Mouse (Mus musculus) heart, embryonic 12.5 days (tissue): Measurements from ENCODE around the gene Slc5a5. TPM values are rescaled to one million over a fixed set of nuclear protein-coding genes. Genes with fewer than 3 reads are reported as not detected.

ENCODE experiments used
- ATAC-seq: fragments of 200-750 bp; cut with Nextera tagmentation; 2 replicates; pipeline ENCODE4 v1.8.0; 2017; ENCODE audit warnings: moderate TSS enrichment, moderate library complexity; ENCODE audit not compliant: insufficient number of reproducible peaks, low FRiP score
- H3K27ac ChIP-seq: fragments of 300-500 bp; sonication (generic); 2 replicates; pipeline ENCODE4 v1.5.1; 2016; ENCODE audit warnings: mild to moderate bottlenecking, moderate library complexity; ENCODE audit not compliant: poor library complexity, severe bottlenecking
- H3K27me3 ChIP-seq: fragments of 300-500 bp; sonication (generic); replicated peaks from 2 replicates; pipeline ENCODE4 v1.6.1; 2016; ENCODE audit warnings: mild to moderate bottlenecking, moderate library complexity
- H3K36me3 ChIP-seq: fragments of 300-500 bp; sonication (generic); 2 replicates; pipeline ENCODE4 v1.6.1; 2016; ENCODE audit warnings: mild to moderate bottlenecking, moderate library complexity
- H3K4me1 ChIP-seq: fragments of 300-500 bp; sonication (generic); replicated peaks from 2 replicates; pipeline ENCODE4 v1.6.1; 2016; ENCODE audit warnings: mild to moderate bottlenecking
- H3K4me2 ChIP-seq: fragments of 300-500 bp; sonication (generic); 2 replicates; pipeline ENCODE4 v1.6.1; 2016; ENCODE audit warnings: mild to moderate bottlenecking, moderate library complexity
- H3K4me3 ChIP-seq: fragments of 300-500 bp; sonication (generic); 2 replicates; pipeline ENCODE4 v1.5.1; 2016; ENCODE audit warnings: mild to moderate bottlenecking
- H3K9ac ChIP-seq: fragments of 300-500 bp; sonication (generic); 2 replicates; pipeline ENCODE4 v1.6.1; 2016; ENCODE audit warnings: mild to moderate bottlenecking, moderate library complexity
- H3K9me3 ChIP-seq: fragments of 300-500 bp; sonication (generic); replicated peaks from 2 replicates; pipeline ENCODE4 v1.6.1; 2016; ENCODE audit warnings: mild to moderate bottlenecking, moderate library complexity
- WGBS: fragments of 180-500 bp; shearing (Covaris S2); methylation state at CpG from one replicate; pipeline ENCODE4 v1.1.7; 2016; 5-methylcytosine and 5-hydroxymethylcytosine counted together
- polyA plus RNA-seq: library from polyadenylated mRNA; unstranded; fragments of >200 nt; fragmentation: Nextera tagmentation; extraction: Ambion mirVana; gene quantifications from 2 replicates; pipeline ENCODE4 v1.2.1, GENCODE M21; 2016

Gene Slc5a5
- polyA plus RNA-seq, 1 experiment from 2014 or later = 0.11 TPM

- no peaks in the 10 kb centered on the region for H3K36me3 ChIP-seq
- peaks cover 57% of the 10 kb centered on the region for H3K27me3 ChIP-seq
- no peak overlapping the region for H3K4me3 ChIP-seq
- no peak overlapping the region for H3K27ac ChIP-seq
- no peak overlapping the region for H3K4me2 ChIP-seq
- peaks cover 12% of the 10 kb centered on the region for H3K4me1 ChIP-seq
- WGBS = 51% methylated on average over 6 of the region's 6 CpGs
- ATAC-seq = no peak
- H3K9me3 ChIP-seq = no peaks in the 10 kb centered on the region
- H3K9ac ChIP-seq = 0 out of 2 replicates have a peak overlapping the region, but pooled peaks have one; percentile 32
Measured at GRCm38 (mm10) chr8:70851837-70852236, 40.7 kb downstream of the Slc5a5 start.

- no peaks in the 10 kb centered on the region for H3K36me3 ChIP-seq
- H3K4me3 ChIP-seq = no peak overlapping the region
- peaks cover 7% of the 10 kb centered on the region; the same call in 1 of the 2 replicates for H3K4me1 ChIP-seq
- WGBS = 85% methylated on average over 4 of the region's 4 CpGs
- no peaks in the 10 kb centered on the region for H3K9me3 ChIP-seq
- no peak overlapping the region for H3K27ac ChIP-seq
- H3K27me3 ChIP-seq = peaks cover 58% of the 10 kb centered on the region
- no peak overlapping the region for H3K9ac ChIP-seq
- no peak overlapping the region for H3K4me2 ChIP-seq
- no peak for ATAC-seq
Measured at GRCm38 (mm10) chr8:70850947-70851346, 41.6 kb downstream of the Slc5a5 start.

GRCm38 (mm10) chr8:70850132-70850845 lies 42.3 kb downstream of the Slc5a5 start:
- WGBS = 65% methylated on average over 7 of the region's 7 CpGs
- H3K27me3 ChIP-seq = peaks cover 54% of the 10 kb centered on the region
- no peak overlapping the region for H3K4me2 ChIP-seq
- H3K9ac ChIP-seq = no peak overlapping the region
- no peak overlapping the region for H3K27ac ChIP-seq
- no peaks in the 10 kb centered on the region for H3K36me3 ChIP-seq
- no peak overlapping the region for H3K4me3 ChIP-seq
- no peak for ATAC-seq
- no peaks in the 10 kb centered on the region for H3K9me3 ChIP-seq
- H3K4me1 ChIP-seq = peaks cover 7% of the 10 kb centered on the region; the same call in 1 of the 2 replicates

- H3K36me3 ChIP-seq = no peaks in the 10 kb centered on the region
- no peaks in the 10 kb centered on the region for H3K9me3 ChIP-seq
- H3K27me3 ChIP-seq = peaks cover 51% of the 10 kb centered on the region
- 72% methylated on average over 3 of the region's 3 CpGs for WGBS
- H3K4me2 ChIP-seq = no peak overlapping the region
- no peak overlapping the region for H3K27ac ChIP-seq
- H3K4me3 ChIP-seq = no peak overlapping the region
- H3K4me1 ChIP-seq = peaks cover 7% of the 10 kb centered on the region; the same call in 1 of the 2 replicates
- H3K9ac ChIP-seq = no peak overlapping the region
- ATAC-seq = no peak
Measured at GRCm38 (mm10) chr8:70849333-70849990, 43.1 kb downstream of the Slc5a5 start.

GRCm38 (mm10) chr8:70846371-70847154 lies 46.0 kb downstream of the Slc5a5 start:
- Histone ChIP-seq H3K9me3 (no peaks in the 10 kb centered on the region), H3K27me3 (peaks cover 67% of the 10 kb centered on the region), H3K9ac (peak overlapping the region; percentile 18; the same call in 1 of the 2 replicates), H3K36me3 (no peaks in the 10 kb centered on the region), H3K4me1 (no peaks in the 10 kb centered on the region), H3K4me2 (no peak overlapping the region), H3K27ac (no peak overlapping the region), H3K4me3 (no peak overlapping the region)
- WGBS = 47% methylated on average over 15 of the region's 15 CpGs
- no peak for ATAC-seq

- no peaks in the 10 kb centered on the region for H3K9me3 ChIP-seq
- peaks cover 6% of the 10 kb centered on the region; the same call in 1 of the 2 replicates for H3K4me1 ChIP-seq
- H3K27me3 ChIP-seq = peaks cover 59% of the 10 kb centered on the region
- no peak overlapping the region for H3K4me3 ChIP-seq
- H3K9ac ChIP-seq = no peak overlapping the region
- H3K27ac ChIP-seq = no peak overlapping the region
- WGBS = 42% methylated on average over 5 of the region's 5 CpGs
- no peak for ATAC-seq
- no peak overlapping the region for H3K4me2 ChIP-seq
- H3K36me3 ChIP-seq = no peaks in the 10 kb centered on the region
Measured at GRCm38 (mm10) chr8:70845108-70845507, 47.4 kb downstream of the Slc5a5 start.

- no peak overlapping the region for H3K9ac ChIP-seq
- H3K4me1 ChIP-seq = peaks cover 7% of the 10 kb centered on the region; the same call in 1 of the 2 replicates
- ATAC-seq = no peak
- H3K36me3 ChIP-seq = no peaks in the 10 kb centered on the region
- H3K27ac ChIP-seq = no peak overlapping the region
- H3K4me3 ChIP-seq = no peak overlapping the region
- peaks cover 56% of the 10 kb centered on the region for H3K27me3 ChIP-seq
- no peaks in the 10 kb centered on the region for H3K9me3 ChIP-seq
- 2% methylated on average over 6 of the region's 6 CpGs for WGBS
- H3K4me2 ChIP-seq = no peak overlapping the region
Measured at GRCm38 (mm10) chr8:70844523-70844922, 48.0 kb downstream of the Slc5a5 start.

- Histone ChIP-seq H3K36me3 (no peaks in the 10 kb centered on the region), H3K4me2 (no peak overlapping the region), H3K27ac (no peak overlapping the region), H3K27me3 (peaks cover 55% of the 10 kb centered on the region), H3K9me3 (no peaks in the 10 kb centered on the region), H3K4me3 (no peak overlapping the region), H3K4me1 (peaks cover 7% of the 10 kb centered on the region; the same call in 1 of the 2 replicates), H3K9ac (no peak overlapping the region)
- ATAC-seq = no peak
- 79% methylated on average over 8 of the region's 8 CpGs for WGBS
Measured at GRCm38 (mm10) chr8:70843941-70844340, 48.6 kb downstream of the Slc5a5 start.

GRCm38 (mm10) chr8:70843214-70843773 lies 49.3 kb downstream of the Slc5a5 start:
- peaks cover 12% of the 10 kb centered on the region for H3K4me1 ChIP-seq
- no peaks in the 10 kb centered on the region for H3K9me3 ChIP-seq
- H3K27me3 ChIP-seq = peaks cover 49% of the 10 kb centered on the region
- H3K9ac ChIP-seq = no peak overlapping the region
- H3K4me2 ChIP-seq = no peak overlapping the region
- no peak overlapping the region for H3K4me3 ChIP-seq
- H3K36me3 ChIP-seq = no peaks in the 10 kb centered on the region
- WGBS = 65% methylated on average over 5 of the region's 5 CpGs
- no peak overlapping the region for H3K27ac ChIP-seq
- ATAC-seq = no peak

- Histone ChIP-seq H3K4me1 (peaks cover 12% of the 10 kb centered on the region), H3K27me3 (peaks cover 41% of the 10 kb centered on the region), H3K9me3 (no peaks in the 10 kb centered on the region), H3K4me2 (no peak overlapping the region), H3K4me3 (no peak overlapping the region), H3K36me3 (no peaks in the 10 kb centered on the region), H3K9ac (no peak overlapping the region), H3K27ac (no peak overlapping the region)
- 58% methylated on average over 25 of the region's 25 CpGs for WGBS
- ATAC-seq = no peak
Measured at GRCm38 (mm10) chr8:70842484-70842883, 50.1 kb downstream of the Slc5a5 start.
